Mouse (Mus musculus) heart, embryonic 13.5 days (tissue): Measurements from ENCODE around the gene Olfr457. TPM values are rescaled to one million over a fixed set of nuclear protein-coding genes. Genes with fewer than 3 reads are reported as not detected.
"Not testable (repeated sequence)": the region's sequence is repeated elsewhere in the genome, so short reads cannot be mapped to it uniquely, and the experiment has no call there.

Experiments
- ATAC-seq: fragments of 200-750 bp; cut with Nextera tagmentation; 2 replicates; pipeline ENCODE4 v1.8.0; 2017; ENCODE audit warnings: moderate TSS enrichment; ENCODE audit not compliant: insufficient number of reproducible peaks, low FRiP score, low TSS enrichment; ENCODE audit errors: extremely low read depth
- H3K27ac ChIP-seq: fragments of 300-500 bp; sonication (generic); replicated peaks from 2 replicates; pipeline ENCODE4 v1.5.1; 2015; ENCODE audit warnings: moderate library complexity, mild to moderate bottlenecking, inconsistent platforms
- H3K27me3 ChIP-seq: fragments of 300-500 bp; sonication (generic); replicated peaks from 2 replicates; pipeline ENCODE4 v1.6.1; 2015; ENCODE audit warnings: mild to moderate bottlenecking, inconsistent platforms
- H3K36me3 ChIP-seq: fragments of 300-500 bp; sonication (generic); 2 replicates; pipeline ENCODE4 v1.6.1; 2015; ENCODE audit warnings: mild to moderate bottlenecking, inconsistent platforms
- H3K4me1 ChIP-seq: fragments of 300-500 bp; sonication (generic); 2 replicates; pipeline ENCODE4 v1.6.1; 2015; ENCODE audit warnings: inconsistent platforms
- H3K4me2 ChIP-seq: fragments of 300-500 bp; sonication (generic); 2 replicates; pipeline ENCODE4 v1.6.1; 2015; ENCODE audit warnings: inconsistent platforms, mild to moderate bottlenecking, moderate library complexity
- H3K4me3 ChIP-seq: fragments of 300-500 bp; sonication (generic); 2 replicates; pipeline ENCODE4 v1.5.1; 2015; ENCODE audit warnings: moderate library complexity, mild to moderate bottlenecking, inconsistent platforms
- H3K9ac ChIP-seq: fragments of 300-500 bp; sonication (generic); 2 replicates; pipeline ENCODE4 v1.6.1; 2015; ENCODE audit warnings: inconsistent platforms, mild to moderate bottlenecking, moderate library complexity
- H3K9me3 ChIP-seq: fragments of 300-500 bp; sonication (generic); 2 replicates; pipeline ENCODE4 v1.6.1; 2016; ENCODE audit warnings: inconsistent platforms
- WGBS: fragments of 180-500 bp; shearing (Covaris S2); methylation state at CpG from one replicate; pipeline ENCODE4 v1.1.7; 2015; ENCODE audit warnings: mixed read lengths; 5-methylcytosine and 5-hydroxymethylcytosine counted together
- polyA plus RNA-seq: library from polyadenylated mRNA; unstranded; fragments of >200 nt; fragmentation: Nextera tagmentation; extraction: Ambion mirVana; gene quantifications from 2 replicates; pipeline ENCODE4 v1.2.1, GENCODE M21; 2015

Gene Olfr457
- polyA plus RNA-seq: not detected in 2 replicates

DNA sequence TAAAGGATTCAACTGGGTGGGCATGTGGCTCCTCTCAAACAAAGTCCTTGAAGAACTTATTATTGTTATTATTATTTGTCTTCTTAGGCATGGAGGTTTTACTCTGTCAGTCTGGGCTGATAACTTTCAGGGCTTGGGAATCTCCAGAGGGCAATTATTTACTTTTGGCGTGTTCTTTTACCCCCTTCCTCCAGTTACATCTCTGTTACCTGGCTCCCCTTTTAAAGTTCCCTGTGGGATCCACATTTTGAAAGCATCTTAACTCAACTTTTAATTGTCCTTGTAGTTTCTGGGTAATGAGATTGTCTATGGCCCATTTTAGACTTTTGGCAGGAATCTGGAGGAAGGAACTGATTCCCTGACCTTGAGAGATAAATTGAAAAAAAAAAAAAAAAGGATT lies at the start of gene Olfr457:
Gene Olfr457 (minus strand): TSS at position 101 of the 400 bp plus-strand sequence.
- no peaks in the 10 kb centered on the region for H3K9me3 ChIP-seq
- H3K27me3 ChIP-seq: no peaks in the 10 kb centered on the region
- H3K36me3 ChIP-seq: no peaks in the 10 kb centered on the region
- no peak within 1 kb of the TSS for H3K9ac ChIP-seq
- no peak within 1 kb of the TSS for H3K27ac ChIP-seq
- ATAC-seq: no peak
- no peak within 1 kb of the TSS for H3K4me3 ChIP-seq
- H3K4me2 ChIP-seq: no peak within 1 kb of the TSS
- 67% methylated on average over 1 of the region's 1 CpGs for WGBS
- no peaks in the 10 kb centered on the region for H3K4me1 ChIP-seq

DNA sequence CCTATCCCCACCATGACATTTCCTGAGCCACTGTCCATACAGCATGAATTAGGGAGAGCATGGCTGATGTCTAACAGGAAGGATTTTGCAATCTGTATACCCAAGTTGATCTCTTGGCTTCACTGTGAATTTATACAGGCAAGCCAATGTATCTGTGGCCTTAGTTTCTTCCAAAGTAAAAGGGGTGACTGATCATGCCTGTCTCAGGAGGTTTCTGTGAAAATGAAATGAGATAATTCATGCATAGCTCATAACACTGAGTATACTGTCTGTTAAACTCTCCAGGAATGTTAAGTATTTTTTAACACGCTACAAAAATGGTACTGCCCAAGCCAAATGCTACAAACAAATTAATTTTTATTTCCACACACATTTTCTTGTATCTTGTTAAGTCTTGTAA lies 37.3 kb upstream of the Olfr457 start:
- Histone ChIP-seq H3K4me3 (no peak overlapping the region), H3K4me1 (no peaks in the 10 kb centered on the region), H3K36me3 (no peaks in the 10 kb centered on the region), H3K9me3 (no peaks in the 10 kb centered on the region), H3K4me2 (no peak overlapping the region), H3K9ac (no peak overlapping the region), H3K27me3 (no peaks in the 10 kb centered on the region), H3K27ac (no peak overlapping the region)
- 41% methylated on average over 1 of the region's 1 CpGs for WGBS
- ATAC-seq: no peak

- no peaks in the 10 kb centered on the region for H3K36me3 ChIP-seq
- no peak overlapping the region for H3K27ac ChIP-seq
- no peaks in the 10 kb centered on the region for H3K27me3 ChIP-seq
- no peaks in the 10 kb centered on the region for H3K4me1 ChIP-seq
- ATAC-seq: no peak
- H3K4me3 ChIP-seq: no peak overlapping the region
- no peak overlapping the region for H3K4me2 ChIP-seq
- H3K9me3 ChIP-seq: no peaks in the 10 kb centered on the region
- H3K9ac ChIP-seq: no peak overlapping the region
These were observed 33.2 kb upstream of the Olfr457 start for GRCm38 (mm10) chr6:42509311-42509710.

- no peak overlapping the region for H3K4me3 ChIP-seq
- no peak for ATAC-seq
- no peaks in the 10 kb centered on the region for H3K27me3 ChIP-seq
- no peaks in the 10 kb centered on the region for H3K4me1 ChIP-seq
- H3K9ac ChIP-seq: no peak overlapping the region
- H3K9me3 ChIP-seq: no peaks in the 10 kb centered on the region
- no peaks in the 10 kb centered on the region for H3K36me3 ChIP-seq
- no peak overlapping the region for H3K27ac ChIP-seq
- no peak overlapping the region for H3K4me2 ChIP-seq
- 77% methylated on average over 2 of the region's 2 CpGs for WGBS
These were observed 27.3 kb upstream of the Olfr457 start for GRCm38 (mm10) chr6:42503478-42503877.

GRCm38 (mm10) chr6:42489731-42490130 lies 13.6 kb upstream of the Olfr457 start:
- WGBS: 43% methylated on average over 1 of the region's 1 CpGs
- Histone ChIP-seq H3K36me3 (no peaks in the 10 kb centered on the region), H3K4me1 (no peaks in the 10 kb centered on the region), H3K4me3 (no peak overlapping the region), H3K27me3 (no peaks in the 10 kb centered on the region), H3K4me2 (no peak overlapping the region), H3K27ac (no peak overlapping the region), H3K9ac (no peak overlapping the region), H3K9me3 (no peaks in the 10 kb centered on the region)
- no peak for ATAC-seq

- H3K4me3 ChIP-seq: no peak within 1 kb of the TSS
- ATAC-seq: no peak
- H3K27me3 ChIP-seq: no peaks in the 10 kb centered on the region
- no peaks in the 10 kb centered on the region for H3K36me3 ChIP-seq
- H3K9ac ChIP-seq: no peak within 1 kb of the TSS
- no peak within 1 kb of the TSS for H3K4me2 ChIP-seq
- H3K9me3 ChIP-seq: no peaks in the 10 kb centered on the region
- no peak within 1 kb of the TSS for H3K27ac ChIP-seq
- no peaks in the 10 kb centered on the region for H3K4me1 ChIP-seq
- WGBS: 48% methylated on average over 1 of the region's 1 CpGs
These were observed 11.0 kb upstream of the Olfr457 start, which contains the start of gene Olfr456 for GRCm38 (mm10) chr6:42487114-42487513. TSS of gene Olfr456 (minus strand) at chr6:42487214.

- Histone ChIP-seq H3K9ac (no peak overlapping the region), H3K4me1 (no peaks in the 10 kb centered on the region), H3K27ac (no peak overlapping the region), H3K36me3 (no peaks in the 10 kb centered on the region), H3K4me3 (no peak overlapping the region), H3K27me3 (no peaks in the 10 kb centered on the region), H3K4me2 (no peak overlapping the region), H3K9me3 (no peaks in the 10 kb centered on the region)
- no peak for ATAC-seq
These were observed 8.5 kb upstream of the Olfr457 start for GRCm38 (mm10) chr6:42484633-42485032.

DNA sequence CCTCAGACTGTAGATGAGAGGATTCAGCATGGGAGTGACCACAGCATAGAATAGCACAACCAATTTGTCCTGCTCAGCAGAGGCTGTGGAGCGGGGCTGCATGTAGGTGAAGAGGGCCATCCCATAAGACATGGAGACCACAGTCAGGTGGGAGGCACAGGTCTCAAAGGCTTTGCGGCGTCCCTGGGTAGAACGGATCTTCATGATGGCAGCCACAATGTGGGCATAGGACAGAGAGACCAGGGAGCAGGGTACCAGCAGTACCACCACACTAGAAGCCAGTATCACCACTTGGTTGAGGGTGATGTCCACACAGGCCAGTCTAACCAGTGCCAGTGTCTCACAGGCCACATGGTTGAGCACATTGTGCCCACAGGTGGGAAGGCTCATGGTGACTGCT lies 4.8 kb downstream of the Olfr457 start:
- WGBS: 84% methylated on average over 4 of the region's 4 CpGs
- not testable (repeated sequence) for ATAC-seq, H3K9me3 ChIP-seq, H3K9ac ChIP-seq, H3K27me3 ChIP-seq, H3K4me3 ChIP-seq, H3K27ac ChIP-seq, H3K36me3 ChIP-seq, H3K4me1 ChIP-seq, H3K4me2 ChIP-seq

GRCm38 (mm10) chr6:42470542-42470941 lies 5.6 kb downstream of the Olfr457 start:
- H3K36me3 ChIP-seq: no peaks in the 10 kb centered on the region

GRCm38 (mm10) chr6:42465096-42465495 lies 11.0 kb downstream of the Olfr457 start, which contains the start of gene Olfr458:
TSS of gene Olfr458 (minus strand) at chr6:42465196.
- Histone ChIP-seq H3K4me2 (no peak within 1 kb of the TSS), H3K9me3 (no peaks in the 10 kb centered on the region), H3K4me1 (no peaks in the 10 kb centered on the region), H3K27ac (no peak within 1 kb of the TSS), H3K27me3 (no peaks in the 10 kb centered on the region), H3K36me3 (no peaks in the 10 kb centered on the region), H3K9ac (no peak within 1 kb of the TSS), H3K4me3 (no peak within 1 kb of the TSS)
- WGBS: 39% methylated on average over 1 of the region's 1 CpGs
- ATAC-seq: no peak

More at GRCm38 (mm10) chr6:42470542-42470941, 5.6 kb downstream of the Olfr457 start:
- no peaks in the 10 kb centered on the region for H3K9me3 ChIP-seq
- no peaks in the 10 kb centered on the region for H3K4me1 ChIP-seq
- H3K4me3 ChIP-seq: no peak overlapping the region
- ATAC-seq: no peak
- no peak overlapping the region for H3K27ac ChIP-seq
- no peaks in the 10 kb centered on the region for H3K27me3 ChIP-seq
- no peak overlapping the region for H3K9ac ChIP-seq
- no peak overlapping the region for H3K4me2 ChIP-seq
- WGBS: 80% methylated on average over 4 of the region's 4 CpGs

- WGBS: 76% methylated on average over 2 of the region's 2 CpGs
- Histone ChIP-seq H3K4me2 (no peak overlapping the region), H3K27ac (no peak overlapping the region), H3K9ac (no peak overlapping the region), H3K4me1 (no peaks in the 10 kb centered on the region), H3K36me3 (no peaks in the 10 kb centered on the region), H3K9me3 (no peaks in the 10 kb centered on the region), H3K4me3 (no peak overlapping the region), H3K27me3 (no peaks in the 10 kb centered on the region)
- no peak for ATAC-seq
These were observed 28.8 kb downstream of the Olfr457 start for GRCm38 (mm10) chr6:42447381-42447780.

DNA sequence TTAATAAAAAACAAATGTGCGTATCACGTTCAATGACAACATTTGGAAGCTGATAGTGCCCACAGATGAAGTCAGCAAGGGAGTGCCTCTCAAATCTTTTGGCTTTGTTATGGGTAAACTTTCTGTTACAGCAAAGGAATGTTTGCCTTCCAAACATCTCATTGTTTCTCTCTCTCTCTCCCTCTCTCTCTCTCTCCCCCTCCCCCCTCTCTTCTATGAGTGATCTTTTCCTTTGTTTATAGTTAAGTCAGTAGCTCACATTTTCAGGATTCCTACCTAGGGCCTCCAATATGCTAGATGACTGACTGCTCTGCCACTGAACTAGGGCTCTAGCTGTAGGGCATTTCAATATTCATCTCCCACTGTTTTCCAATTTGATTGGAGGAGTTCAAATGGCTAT lies 31.6 kb downstream of the Olfr457 start:
- Histone ChIP-seq H3K4me1 (no peaks in the 10 kb centered on the region), H3K9me3 (no peaks in the 10 kb centered on the region), H3K27me3 (no peaks in the 10 kb centered on the region), H3K36me3 (no peaks in the 10 kb centered on the region), H3K27ac (no peak overlapping the region), H3K4me3 (no peak overlapping the region), H3K4me2 (no peak overlapping the region), H3K9ac (no peak overlapping the region)
- WGBS: 69% methylated on average over 2 of the region's 2 CpGs
- no peak for ATAC-seq
